ENCODE assay signal across 8 mouse cellular contexts in genomic region chr11:76399587-76400330, GRCm38 (mm10). TPM values are rescaled to one million over a fixed set of nuclear protein-coding genes. Genes with fewer than 3 reads are reported as not detected.
DNase-seq lines count a peak whose midpoint lies in the region; ATAC-seq and TF ChIP-seq lines count a peak whose summit lies in the region.

No protein-coding gene starts in this region.

- no peak for DNase-seq in Patski (ENCODE audit: low read depth, low spot score)
- peak; percentile 84 for DNase-seq in embryo, embryonic 10.5 days (ENCODE audit: low spot score)
- peak; percentile 65 for DNase-seq in lung, postnatal 25 days (ENCODE audit: low spot score)
- DNase-seq in thymus, adult 2 months: peak; percentile 43
- DNase-seq in ovary, postnatal 14 days (ENCODE audit: low spot score): no peak

- no peaks in the 10 kb centered on the region for H3K9me3 ChIP-seq in heart, embryonic 11.5 days (replicated peaks; ENCODE audit: control insufficient read depth, low read length)
- H3K9me3 ChIP-seq in kidney, embryonic 15.5 days (replicated peaks): no peaks in the 10 kb centered on the region

- CTCF ChIA-PET in Patski (lab: Charles Lee): interaction anchor here (0.7 to 3.1 kb wide), 13 partner anchors 10 to 156 kb away, joined by 3 to 45 read pairs (median 4); partner anchors contain the start of genes Glod4 and Mrm3

- TF ChIP-seq POLR2A in thymus, adult 2 months (IDR thresholded peaks at IDR 0.05; ENCODE audit: control insufficient read depth, extremely low read depth, insufficient read depth, low read length, poor library complexity): no peak

- H3K9ac ChIP-seq in heart, embryonic 11.5 days (ENCODE audit: low read depth, low read length): no peak overlapping the region; the same call in 1 of the 2 replicates
- peak overlapping the region; percentile 90; the same call in 1 of the 2 replicates for H3K9ac ChIP-seq in kidney, embryonic 15.5 days

- peaks cover 34% of the 10 kb centered on the region for H3K79me3 ChIP-seq in C2C12 (ENCODE audit: low read depth)

- peak overlapping the region; percentile 83 for H3K4me3 ChIP-seq in C2C12 (ENCODE audit: insufficient read depth, poor library complexity, severe bottlenecking)
- peak overlapping the region; percentile 89 for H3K4me3 ChIP-seq in heart, embryonic 11.5 days (ENCODE audit: low read depth, low read length)
- H3K4me3 ChIP-seq in kidney, embryonic 15.5 days (replicated peaks): peak overlapping the region; percentile 93
- no peak overlapping the region for H3K4me3 ChIP-seq in thymus, adult 2 months (ENCODE audit: control insufficient read depth, insufficient read depth, low read length)

- H3K79me2 ChIP-seq in C2C12 (ENCODE audit: control insufficient read depth, insufficient read depth): peaks cover 40% of the 10 kb centered on the region

- in situ Hi-C loops in Patski (cut with MboI; ENCODE audit: low pct_unique_long_range_greater_than_20kb): loop anchor here (5.0 to 25.0 kb wide), 7 partner anchors 82 to 615 kb away; no protein-coding TSS in a partner anchor

- no peak overlapping the region for H3K27ac ChIP-seq in heart, embryonic 11.5 days (ENCODE audit: low read depth, low read length)
- peak overlapping the region; percentile 91 for H3K27ac ChIP-seq in kidney, embryonic 15.5 days
- no peak overlapping the region for H3K27ac ChIP-seq in thymus, adult 2 months (ENCODE audit: control insufficient read depth, insufficient read depth, low read length)

- POLR2A ChIA-PET in Patski (lab: Charles Lee): interaction anchor here (1.2 to 2.1 kb wide), 6 partner anchors 31 to 148 kb away, joined by 3 to 7 read pairs (median 4); no protein-coding TSS in a partner anchor

- peak overlapping the region; percentile 90 for H3K4me2 ChIP-seq in heart, embryonic 11.5 days
- H3K4me2 ChIP-seq in kidney, embryonic 15.5 days: peak overlapping the region; percentile 92

- peaks cover 3% of the 10 kb centered on the region; the same call in 1 of the 2 replicates for H3K4me1 ChIP-seq in heart, embryonic 11.5 days (ENCODE audit: control insufficient read depth, insufficient read depth, low read length)
- H3K4me1 ChIP-seq in kidney, embryonic 15.5 days: peaks cover 24% of the 10 kb centered on the region
- H3K4me1 ChIP-seq in thymus, adult 2 months (replicated peaks; ENCODE audit: control insufficient read depth, insufficient read depth, low read length): peaks cover 12% of the 10 kb centered on the region

- H3K36me3 ChIP-seq in C2C12 (ENCODE audit: control insufficient read depth, insufficient read depth): no peaks in the 10 kb centered on the region
- no peaks in the 10 kb centered on the region for H3K36me3 ChIP-seq in heart, embryonic 11.5 days (ENCODE audit: control insufficient read depth, insufficient read depth, low read length)
- no peaks in the 10 kb centered on the region for H3K36me3 ChIP-seq in kidney, embryonic 15.5 days
- no peaks in the 10 kb centered on the region for H3K36me3 ChIP-seq in thymus, adult 2 months (ENCODE audit: control insufficient read depth, insufficient read depth, low read length)

- no peaks in the 10 kb centered on the region for H3K27me3 ChIP-seq in C2C12 (ENCODE audit: control insufficient read depth, insufficient read depth, insufficient read length)
- H3K27me3 ChIP-seq in Patski: no peaks in the 10 kb centered on the region
- no peaks in the 10 kb centered on the region for H3K27me3 ChIP-seq in heart, embryonic 11.5 days (ENCODE audit: control insufficient read depth, insufficient read depth, low read length)
- no peaks in the 10 kb centered on the region for H3K27me3 ChIP-seq in kidney, embryonic 15.5 days
- no peaks in the 10 kb centered on the region for H3K27me3 ChIP-seq in thymus, adult 2 months (ENCODE audit: control insufficient read depth, insufficient read depth, low read length)

- 8% methylated on average over 11 of the region's 11 CpGs for WGBS in heart, embryonic 11.5 days (ENCODE audit: insufficient replicate concordance)
- 9% methylated on average over 11 of the region's 11 CpGs for WGBS in kidney, embryonic 15.5 days
- WGBS in thymus, adult 2 months: 7% methylated on average over 11 of the region's 11 CpGs

- ATAC-seq in Patski: peak; percentile 53
- no peak for ATAC-seq in heart, embryonic 11.5 days (replicated peaks; ENCODE audit: insufficient number of reproducible peaks, low FRiP score, low TSS enrichment)
- ATAC-seq in kidney, embryonic 15.5 days (replicated peaks; ENCODE audit: low FRiP score): 0 out of 2 replicates have a peak, but pooled peaks have one; percentile 30

- H3ac ChIP-seq in C2C12 (ENCODE audit: control insufficient read depth, insufficient read length, low read depth): peak overlapping the region; percentile 7

- no peak for TF ChIP-seq CTCF in C2C12 (IDR thresholded peaks at IDR 0.05; ENCODE audit: control insufficient read depth, insufficient read depth, insufficient read length)
- TF ChIP-seq CTCF in Patski (IDR thresholded peaks at IDR 0.05): peak; percentile 65
- no peak for TF ChIP-seq CTCF in thymus, adult 2 months (IDR thresholded peaks at IDR 0.05; ENCODE audit: borderline replicate concordance, control insufficient read depth, extremely low read depth, insufficient read depth, low read length, poor library complexity)

TF ChIP-seq in C2C12, 6 proteins besides CTCF, POLR2A, EP300 and RAD21:
- TF ChIP-seq MYOG (IDR thresholded peaks at IDR 0.05; ENCODE audit: control insufficient read depth, extremely low read depth, insufficient read length) (no peak), MYOD1 (IDR thresholded peaks at IDR 0.05; ENCODE audit: control insufficient read depth, insufficient read length, low read depth) (no peak), USF1 (IDR thresholded peaks at IDR 0.05; ENCODE audit: low read depth) (no peak), FOSL1 (IDR thresholded peaks at IDR 0.05; ENCODE audit: insufficient read depth, low read length, poor library complexity, severe bottlenecking) (no peak)

RNA-seq across cellular contexts. Expression of gene Nxn, which starts 0.8 kb away (rescaled TPM):
- polyA plus RNA-seq in C2C12 (2012; fragmentation: generic; extraction: Trizol): 85.5 TPM
- polyA plus RNA-seq in Patski (2021): 107 TPM
- 21.6 and 24.8 TPM in 2 replicates for polyA plus RNA-seq in heart, embryonic 11.5 days (2014; fragmentation: Nextera tagmentation; extraction: Ambion mirVana)
- 30.2 and 33.1 TPM in 2 replicates for polyA plus RNA-seq in kidney, embryonic 15.5 days (2015; fragmentation: Nextera tagmentation; extraction: Ambion mirVana)
- 24.7 and 25.3 TPM in 2 replicates for polyA plus RNA-seq in thymus, adult 2 months (2012; rRNA removed)

RNA-seq across cellular contexts. Expression of gene Timm22, which starts 7.0 kb away (rescaled TPM):
- polyA plus RNA-seq in C2C12 (2012; fragmentation: generic; extraction: Trizol) (105 TPM), Patski (2021) (58.6 TPM)
- 108 and 110 TPM in 2 replicates for polyA plus RNA-seq in heart, embryonic 11.5 days (2014; fragmentation: Nextera tagmentation; extraction: Ambion mirVana)
- polyA plus RNA-seq in kidney, embryonic 15.5 days (2015; fragmentation: Nextera tagmentation; extraction: Ambion mirVana): 105 and 111 TPM in 2 replicates
- polyA plus RNA-seq in thymus, adult 2 months (2012; rRNA removed): 18.0 and 20.4 TPM in 2 replicates

Comparison
In these comparisons a context has a peak if more than half of its experiments do, and no peak if none do; other contexts are left out.
1. DNase-seq: peak in embryo, embryonic 10.5 days (single experiment), lung, postnatal 25 days (single experiment) and thymus, adult 2 months (single experiment); none in Patski (single experiment) and ovary, postnatal 14 days (single experiment).